8 mouse cellular contexts compared by ENCODE assay signal in genomic region chr7:62463878-62464755, GRCm38 (mm10). TPM values are rescaled to one million over a fixed set of nuclear protein-coding genes. Genes with fewer than 3 reads are reported as not detected.
A peak's percentile ranks its signal among the peaks of the same experiment; 100 is the strongest.
DNase-seq lines count a peak whose midpoint lies in the region; ATAC-seq and TF ChIP-seq lines count a peak whose summit lies in the region.

Gene Peg12 (minus strand): TSS chr7:62464510.

- H3K27me3 ChIP-seq in erythroblast, embryonic 14.5 days (ENCODE audit: control insufficient read depth) = peaks cover 20% of the 10 kb centered on the region
- H3K27me3 ChIP-seq in intestine, embryonic 16.5 days (replicated peaks; ENCODE audit: control insufficient read depth, insufficient read depth, low read length) = no peaks in the 10 kb centered on the region
- peaks cover 4% of the 10 kb centered on the region for H3K27me3 ChIP-seq in limb, embryonic 12.5 days
- no peaks in the 10 kb centered on the region for H3K27me3 ChIP-seq in midbrain, embryonic 13.5 days

- H3K9me3 ChIP-seq in erythroblast, embryonic 14.5 days (ENCODE audit: control insufficient read depth, low read length) = peaks cover 12% of the 10 kb centered on the region
- H3K9me3 ChIP-seq in intestine, embryonic 16.5 days (ENCODE audit: control insufficient read depth, low read length) = peaks cover 2% of the 10 kb centered on the region; the same call in 1 of the 2 replicates
- peaks cover 26% of the 10 kb centered on the region for H3K9me3 ChIP-seq in limb, embryonic 12.5 days
- H3K9me3 ChIP-seq in midbrain, embryonic 13.5 days = 0 out of 2 replicates have a peak, but pooled peaks cover 5% of the 10 kb centered on the region

- no peak for TF ChIP-seq POLR2A in cortical plate, adult 2 months (IDR thresholded peaks at IDR 0.05; ENCODE audit: extremely low read depth, insufficient read depth, low read length)

- H3K4me2 ChIP-seq in intestine, embryonic 16.5 days (ENCODE audit: low read depth, low read length) = peak within 1 kb of the TSS; percentile 72
- H3K4me2 ChIP-seq in limb, embryonic 12.5 days = peak within 1 kb of the TSS; percentile 59
- H3K4me2 ChIP-seq in midbrain, embryonic 13.5 days (replicated peaks) = peak within 1 kb of the TSS; percentile 62

- ATAC-seq in erythroblast, adult 5-6 weeks (replicated peaks; ENCODE audit: low FRiP score, poor library complexity, severe bottlenecking) = no peak
- peak; percentile 91 for ATAC-seq in intestine, embryonic 16.5 days
- ATAC-seq in limb, embryonic 12.5 days (ENCODE audit: insufficient number of reproducible peaks, insufficient read depth, low FRiP score, low TSS enrichment, low read depth) = peak; percentile 80
- peak; percentile 77 for ATAC-seq in midbrain, embryonic 13.5 days

- peak within 1 kb of the TSS; percentile 78 for H3K9ac ChIP-seq in intestine, embryonic 16.5 days (ENCODE audit: low read depth, low read length)
- H3K9ac ChIP-seq in limb, embryonic 12.5 days (replicated peaks) = peak within 1 kb of the TSS; percentile 88
- H3K9ac ChIP-seq in midbrain, embryonic 13.5 days (replicated peaks) = peak within 1 kb of the TSS; percentile 83

- no peaks in the 10 kb centered on the region for H3K36me3 ChIP-seq in erythroblast, embryonic 14.5 days (ENCODE audit: control insufficient read depth)
- no peaks in the 10 kb centered on the region for H3K36me3 ChIP-seq in intestine, embryonic 16.5 days (ENCODE audit: control insufficient read depth, insufficient read depth, low read length)
- H3K36me3 ChIP-seq in limb, embryonic 12.5 days = no peaks in the 10 kb centered on the region
- H3K36me3 ChIP-seq in midbrain, embryonic 13.5 days = no peaks in the 10 kb centered on the region

- peak; percentile 53 to 59 for DNase-seq in gastrocnemius, postnatal 4 days (ENCODE audit: low spot score in 2 of 2)
- DNase-seq in spleen, postnatal 4 days (ENCODE audit: low spot score in 2 of 2) = peak; percentile 20 to 70

- H3K4me1 ChIP-seq in erythroblast, embryonic 14.5 days (ENCODE audit: control insufficient read depth) = no peaks in the 10 kb centered on the region; the same call in none of the 2 replicates
- H3K4me1 ChIP-seq in cortical plate, adult 2 months (ENCODE audit: control insufficient read depth, insufficient read depth, low read length) = no peaks in the 10 kb centered on the region
- no peaks in the 10 kb centered on the region for H3K4me1 ChIP-seq in intestine, embryonic 16.5 days (ENCODE audit: control insufficient read depth, insufficient read depth, low read length)
- no peaks in the 10 kb centered on the region for H3K4me1 ChIP-seq in limb, embryonic 12.5 days (replicated peaks)
- H3K4me1 ChIP-seq in midbrain, embryonic 13.5 days (replicated peaks) = peaks cover 10% of the 10 kb centered on the region; the same call in 1 of the 2 replicates

- TF ChIP-seq CTCF in cortical plate, adult 2 months (IDR thresholded peaks at IDR 0.05; ENCODE audit: extremely low read depth, insufficient read depth, low read length) = peak; percentile 9; the same call in 1 of the 2 replicates

- 19% methylated on average over 81 of the region's 82 CpGs for WGBS in intestine, embryonic 16.5 days
- WGBS in limb, embryonic 12.5 days = 16% methylated on average over 73 of the region's 82 CpGs
- 15% methylated on average over 77 of the region's 82 CpGs for WGBS in midbrain, embryonic 13.5 days

- H3K4me3 ChIP-seq in erythroblast, embryonic 14.5 days (replicated peaks) = peak within 1 kb of the TSS; percentile 58
- H3K4me3 ChIP-seq in cortical plate, adult 2 months (ENCODE audit: insufficient read depth, low read length) = peak within 1 kb of the TSS; percentile 26; the same call in 1 of the 2 replicates
- H3K4me3 ChIP-seq in intestine, embryonic 16.5 days (ENCODE audit: low read length) = peak within 1 kb of the TSS; percentile 61
- H3K4me3 ChIP-seq in limb, embryonic 12.5 days (replicated peaks) = peak within 1 kb of the TSS; percentile 61
- peak within 1 kb of the TSS; percentile 64 for H3K4me3 ChIP-seq in midbrain, embryonic 13.5 days (replicated peaks)

- no peak within 1 kb of the TSS for H3K27ac ChIP-seq in cortical plate, adult 2 months (ENCODE audit: insufficient read depth, low read length)
- peak within 1 kb of the TSS; percentile 92 for H3K27ac ChIP-seq in intestine, embryonic 16.5 days (ENCODE audit: low read length)
- H3K27ac ChIP-seq in limb, embryonic 12.5 days = peak within 1 kb of the TSS; percentile 97
- H3K27ac ChIP-seq in midbrain, embryonic 13.5 days = peak within 1 kb of the TSS; percentile 85

RNA-seq across cellular contexts. Expression of gene Peg12, which starts in this region (rescaled TPM):
- 0.02 and 0.06 TPM in 2 replicates for polyA plus RNA-seq in erythroblast, embryonic 14.5 days (2012)
- 1.2 TPM in 1 of 2 replicates, not detected in the other for total RNA-seq in erythroblast, adult 5-6 weeks (2015; ENCODE audit: low replicate concordance)
- total RNA-seq in erythroblast, adult 5-6 weeks (2017; ENCODE audit: low replicate concordance) = 0.14 and 0.17 TPM in 2 replicates
- 0.15 TPM in 2 replicates for polyA plus RNA-seq in cortical plate, adult 2 months (2012; rRNA removed)
- 10 to 100 TPM; 13.1 to 14.2 TPM for total RNA-seq in gastrocnemius, postnatal 4 days (2021)
- polyA plus RNA-seq in intestine, embryonic 16.5 days (2015; fragmentation: Nextera tagmentation; extraction: Ambion mirVana) = 14.0 and 15.5 TPM in 2 replicates
- polyA plus RNA-seq in limb, embryonic 12.5 days (2016; fragmentation: Nextera tagmentation; extraction: Ambion mirVana) = 48.3 and 49.4 TPM in 2 replicates
- 33.4 and 38.8 TPM in 2 replicates for polyA plus RNA-seq in midbrain, embryonic 13.5 days (2015; fragmentation: Nextera tagmentation; extraction: Ambion mirVana)

Comparison
In these comparisons a context has a peak if more than half of its experiments do, and no peak if none do; other contexts are left out.
1. RNA of gene Peg12 (total RNA-seq): 13.1 to 14.2 TPM in gastrocnemius, postnatal 4 days; 0.14 to 1.2 TPM in erythroblast, adult 5-6 weeks; every median in the first group is over 4 times any median in the second.
2. RNA of gene Peg12 (polyA plus RNA-seq): 48.3 to 49.4 TPM in limb, embryonic 12.5 days, 33.4 to 38.8 TPM in midbrain, embryonic 13.5 days and 14.0 to 15.5 TPM in intestine, embryonic 16.5 days; 0.15 TPM in cortical plate, adult 2 months and 0.02 to 0.06 TPM in erythroblast, embryonic 14.5 days; every median in the first group is over 10 times any median in the second.
3. Peak in every context shown above with its lines, with median percentiles within 50 percentile points of each other: H3K4me3 ChIP-seq, H3K4me2 ChIP-seq and H3K9ac ChIP-seq.